Mouse (Mus musculus) kidney, embryonic 14.5 days (tissue): Measurements from ENCODE around the gene Mb. TPM values are rescaled to one million over a fixed set of nuclear protein-coding genes. Genes with fewer than 3 reads are reported as not detected.
A peak's percentile ranks its signal among the peaks of the same experiment; 100 is the strongest.

ENCODE experiments used
- ATAC-seq: fragments of 200-750 bp; cut with Nextera tagmentation; 2 replicates; pipeline ENCODE4 v1.8.0; 2017; ENCODE audit warnings: moderate number of reproducible peaks, mild to moderate bottlenecking, moderate TSS enrichment, moderate library complexity; ENCODE audit not compliant: low FRiP score, low TSS enrichment
- H3K27ac ChIP-seq: fragments of 300-500 bp; sonication (generic); 2 replicates; pipeline ENCODE4 v1.5.1; 2014; ENCODE audit warnings: low read depth, mild to moderate bottlenecking, low read length, moderate library complexity, mixed read lengths
- H3K27me3 ChIP-seq: fragments of 300-500 bp; sonication (generic); 2 replicates; pipeline ENCODE4 v1.6.1; 2014; ENCODE audit warnings: mild to moderate bottlenecking, low read length; ENCODE audit not compliant: control insufficient read depth, insufficient read depth
- H3K36me3 ChIP-seq: fragments of 300-500 bp; sonication (generic); 2 replicates; pipeline ENCODE4 v1.6.1; 2014; ENCODE audit warnings: low read length, mixed read lengths; ENCODE audit not compliant: control insufficient read depth, insufficient read depth
- H3K4me1 ChIP-seq: fragments of 300-500 bp; sonication (generic); 2 replicates; pipeline ENCODE4 v1.6.1; 2014; ENCODE audit warnings: low read length, mixed read lengths; ENCODE audit not compliant: control insufficient read depth, insufficient read depth
- H3K4me2 ChIP-seq: fragments of 300-500 bp; sonication (generic); replicated peaks from 2 replicates; pipeline ENCODE4 v1.6.1; 2014; ENCODE audit warnings: low read depth, mild to moderate bottlenecking, low read length
- H3K4me3 ChIP-seq: fragments of 300-500 bp; sonication (generic); 2 replicates; pipeline ENCODE4 v1.5.1; 2014; ENCODE audit warnings: mild to moderate bottlenecking, low read length
- H3K9ac ChIP-seq: fragments of 300-500 bp; sonication (generic); 2 replicates; pipeline ENCODE4 v1.6.1; 2014; ENCODE audit warnings: low read depth, mild to moderate bottlenecking, low read length, moderate library complexity
- H3K9me3 ChIP-seq: fragments of 300-500 bp; sonication (generic); 2 replicates; pipeline ENCODE4 v1.6.1; 2016; ENCODE audit warnings: low read length; ENCODE audit not compliant: control insufficient read depth
- WGBS: fragments of 180-500 bp; shearing (Covaris S2); extraction: QIAGEN DNeasy Blood & Tissue Kit; methylation state at CpG from one replicate; pipeline ENCODE4 v1.1.7; 2014; 5-methylcytosine and 5-hydroxymethylcytosine counted together
- polyA plus RNA-seq: library from polyadenylated mRNA; unstranded; fragments of >200 nt; fragmentation: Nextera tagmentation; extraction: Ambion mirVana; gene quantifications from 2 replicates; pipeline ENCODE4 v1.2.1, GENCODE M21; 2014

Gene Mb
- polyA plus RNA-seq, 1 experiment from 2014 or later, result 0.60 TPM

GRCm38 (mm10) chr15:76998048-76998447 lies 52.4 kb downstream of the Mb start:
- WGBS, result 74% methylated on average over 2 of the region's 2 CpGs
- Histone ChIP-seq H3K9ac (no peak overlapping the region), H3K4me2 (no peak overlapping the region), H3K9me3 (no peaks in the 10 kb centered on the region), H3K4me1 (no peaks in the 10 kb centered on the region), H3K27ac (no peak overlapping the region), H3K4me3 (no peak overlapping the region), H3K27me3 (0 out of 2 replicates have a peak, but pooled peaks cover 3% of the 10 kb centered on the region), H3K36me3 (no peaks in the 10 kb centered on the region)
- no peak for ATAC-seq

- H3K9me3 ChIP-seq, result no peaks in the 10 kb centered on the region
- no peak overlapping the region for H3K9ac ChIP-seq
- 83% methylated on average over 3 of the region's 3 CpGs for WGBS
- H3K4me2 ChIP-seq, result no peak overlapping the region
- no peak for ATAC-seq
- H3K27ac ChIP-seq, result no peak overlapping the region
- no peak overlapping the region for H3K4me3 ChIP-seq
- no peaks in the 10 kb centered on the region for H3K36me3 ChIP-seq
- no peaks in the 10 kb centered on the region for H3K4me1 ChIP-seq
- H3K27me3 ChIP-seq, result 0 out of 2 replicates have a peak, but pooled peaks cover 3% of the 10 kb centered on the region
Measured at GRCm38 (mm10) chr15:76994413-76994812, 56.1 kb downstream of the Mb start.

GRCm38 (mm10) chr15:76987542-76988094 lies 62.9 kb downstream of the Mb start:
- Histone ChIP-seq H3K27me3 (peaks cover 3% of the 10 kb centered on the region; the same call in 1 of the 2 replicates), H3K9me3 (no peaks in the 10 kb centered on the region), H3K4me1 (no peaks in the 10 kb centered on the region), H3K27ac (no peak overlapping the region), H3K9ac (peak overlapping the region; percentile 47; the same call in 1 of the 2 replicates), H3K4me3 (peak overlapping the region; percentile 48), H3K36me3 (no peaks in the 10 kb centered on the region), H3K4me2 (peak overlapping the region; percentile 56)
- WGBS, result 4% methylated on average over 21 of the region's 21 CpGs
- peak; percentile 83 for ATAC-seq

GRCm38 (mm10) chr15:76987137-76987536 lies 63.3 kb downstream of the Mb start:
- H3K4me2 ChIP-seq, result peak overlapping the region; percentile 56
- H3K4me1 ChIP-seq, result no peaks in the 10 kb centered on the region
- H3K9ac ChIP-seq, result peak overlapping the region; percentile 47; the same call in 1 of the 2 replicates
- no peaks in the 10 kb centered on the region for H3K9me3 ChIP-seq
- WGBS, result 10% methylated on average over 11 of the region's 11 CpGs
- H3K27me3 ChIP-seq, result peaks cover 3% of the 10 kb centered on the region; the same call in 1 of the 2 replicates
- H3K36me3 ChIP-seq, result no peaks in the 10 kb centered on the region
- ATAC-seq, result peak; percentile 53; the same call in 1 of the 2 replicates
- H3K4me3 ChIP-seq, result peak overlapping the region; percentile 48
- H3K27ac ChIP-seq, result no peak overlapping the region

- Histone ChIP-seq H3K36me3 (no peaks in the 10 kb centered on the region), H3K9ac (no peak overlapping the region), H3K4me3 (no peak overlapping the region), H3K4me1 (no peaks in the 10 kb centered on the region), H3K27ac (no peak overlapping the region), H3K9me3 (no peaks in the 10 kb centered on the region), H3K4me2 (no peak overlapping the region), H3K27me3 (peaks cover 3% of the 10 kb centered on the region; the same call in 1 of the 2 replicates)
- WGBS, result 53% methylated on average over 3 of the region's 3 CpGs
- no peak for ATAC-seq
Measured at GRCm38 (mm10) chr15:76982745-76983144, 67.7 kb downstream of the Mb start.

- Histone ChIP-seq H3K9ac (no peak overlapping the region), H3K36me3 (no peaks in the 10 kb centered on the region), H3K4me2 (no peak overlapping the region), H3K4me1 (no peaks in the 10 kb centered on the region), H3K27ac (no peak overlapping the region), H3K27me3 (no peaks in the 10 kb centered on the region), H3K4me3 (no peak overlapping the region), H3K9me3 (no peaks in the 10 kb centered on the region)
- ATAC-seq, result no peak
- 85% methylated on average over 4 of the region's 4 CpGs for WGBS
Measured at GRCm38 (mm10) chr15:76979799-76980198, 70.7 kb downstream of the Mb start.

GRCm38 (mm10) chr15:76976619-76977018 lies 73.9 kb downstream of the Mb start:
- H3K9me3 ChIP-seq, result no peaks in the 10 kb centered on the region
- no peak overlapping the region for H3K27ac ChIP-seq
- WGBS, result 62% methylated on average over 5 of the region's 5 CpGs
- no peaks in the 10 kb centered on the region for H3K27me3 ChIP-seq
- no peaks in the 10 kb centered on the region for H3K36me3 ChIP-seq
- H3K4me2 ChIP-seq, result no peak overlapping the region
- H3K4me3 ChIP-seq, result no peak overlapping the region
- H3K4me1 ChIP-seq, result no peaks in the 10 kb centered on the region
- no peak for ATAC-seq
- H3K9ac ChIP-seq, result no peak overlapping the region

GRCm38 (mm10) chr15:76973855-76974651 lies 76.4 kb downstream of the Mb start:
- WGBS, result 5% methylated on average over 27 of the region's 31 CpGs
- Histone ChIP-seq H3K9ac (peak overlapping the region; percentile 76), H3K4me1 (no peaks in the 10 kb centered on the region), H3K4me2 (peak overlapping the region; percentile 59), H3K9me3 (no peaks in the 10 kb centered on the region), H3K36me3 (no peaks in the 10 kb centered on the region), H3K4me3 (peak overlapping the region; percentile 52), H3K27me3 (no peaks in the 10 kb centered on the region), H3K27ac (peak overlapping the region; percentile 73)
- peak; percentile 91 for ATAC-seq
